Mouse (Mus musculus): ENCODE results near the gene Adam12. TPM values are rescaled to one million over a fixed set of nuclear protein-coding genes. Genes with fewer than 3 reads are reported as not detected.
"Not testable (repeated sequence)": the region's sequence is repeated elsewhere in the genome, so short reads cannot be mapped to it uniquely, and the experiment has no call there.

Adam12 gene
- polyA plus RNA-seq, 1 experiment from 2014 or later: 1.2 TPM

DNA sequence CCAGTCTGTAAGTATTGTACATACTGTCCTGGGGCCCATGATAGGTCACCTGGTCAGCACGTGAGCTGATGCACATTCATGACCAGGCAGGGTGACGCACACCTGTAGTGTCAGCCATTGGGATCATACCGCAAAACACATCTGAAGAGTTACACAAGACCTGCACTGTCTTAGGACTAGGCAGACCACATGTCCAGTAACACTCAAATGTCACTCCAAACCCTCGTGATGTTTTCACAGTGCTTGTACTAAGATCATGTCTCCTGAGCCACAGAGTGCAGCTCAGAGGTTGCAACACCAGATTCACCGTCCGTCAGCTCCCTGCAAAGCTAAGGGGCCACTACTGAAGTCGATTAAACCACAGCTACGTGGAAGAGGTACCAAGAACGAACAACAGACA lies 340.6 kb downstream of the Adam12 start:
- no peak overlapping the region for H3K27ac ChIP-seq (replicated peaks)
- no peak overlapping the region for H3K4me3 ChIP-seq (replicated peaks)
- H3K4me1 ChIP-seq (replicated peaks): no peaks in the 10 kb centered on the region
- no peaks in the 10 kb centered on the region for H3K27me3 ChIP-seq
- no peak for ATAC-seq (ENCODE audit: insufficient read depth)
- H3K9me3 ChIP-seq (replicated peaks): no peaks in the 10 kb centered on the region
- H3K9ac ChIP-seq: no peak overlapping the region
- WGBS (ENCODE audit: insufficient replicate concordance): 71% methylated on average over 9 of the region's 9 CpGs
- no peak overlapping the region for H3K4me2 ChIP-seq
- no peaks in the 10 kb centered on the region for H3K36me3 ChIP-seq (replicated peaks)

DNA sequence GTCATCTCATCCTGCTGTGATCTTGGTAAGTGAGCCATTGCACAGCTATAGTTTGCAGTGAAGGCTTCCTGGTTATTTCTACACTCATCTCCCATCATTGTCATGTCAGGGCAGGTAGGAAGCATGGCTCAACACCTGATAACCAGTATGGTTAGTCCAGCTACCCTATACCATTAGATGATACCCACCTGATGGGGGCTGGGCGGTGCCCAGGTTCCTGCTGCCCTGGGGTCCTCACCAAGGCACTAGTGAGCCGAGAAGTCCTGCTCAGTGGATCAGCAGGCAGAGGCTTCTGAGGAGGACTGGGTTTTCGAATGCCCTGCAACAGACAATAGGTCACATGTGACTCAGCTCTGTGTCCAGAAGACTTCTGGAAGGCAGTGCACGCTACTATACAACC lies 342.0 kb downstream of the Adam12 start:
- 54% methylated on average over 4 of the region's 4 CpGs for WGBS (ENCODE audit: insufficient replicate concordance)
- H3K4me3 ChIP-seq (replicated peaks): no peak overlapping the region
- H3K9ac ChIP-seq: no peak overlapping the region
- no peak for ATAC-seq (ENCODE audit: insufficient read depth)
- H3K27me3 ChIP-seq: no peaks in the 10 kb centered on the region
- H3K36me3 ChIP-seq (replicated peaks): no peaks in the 10 kb centered on the region
- no peaks in the 10 kb centered on the region for H3K9me3 ChIP-seq (replicated peaks)
- no peak overlapping the region for H3K4me2 ChIP-seq
- no peaks in the 10 kb centered on the region for H3K4me1 ChIP-seq (replicated peaks)
- H3K27ac ChIP-seq (replicated peaks): no peak overlapping the region

- Histone ChIP-seq H3K27ac (replicated peaks) (no peak overlapping the region), H3K27me3 (no peaks in the 10 kb centered on the region), H3K4me3 (replicated peaks) (no peak overlapping the region), H3K36me3 (replicated peaks) (no peaks in the 10 kb centered on the region), H3K9me3 (replicated peaks) (no peaks in the 10 kb centered on the region), H3K9ac (no peak overlapping the region), H3K4me1 (replicated peaks) (no peaks in the 10 kb centered on the region), H3K4me2 (no peak overlapping the region)
- no peak for ATAC-seq (ENCODE audit: insufficient read depth)
- 60% methylated on average over 19 of the region's 19 CpGs for WGBS (ENCODE audit: insufficient replicate concordance)
Observed at GRCm38 (mm10) chr7:133888926-133889920, 342.7 kb downstream of the Adam12 start.

GRCm38 (mm10) chr7:133884759-133885431 lies 347.1 kb downstream of the Adam12 start:
- WGBS (ENCODE audit: insufficient replicate concordance): 56% methylated on average over 5 of the region's 9 CpGs

GRCm38 (mm10) chr7:133879761-133880160 lies 352.2 kb downstream of the Adam12 start:
- H3K9me3 ChIP-seq (replicated peaks): no peaks in the 10 kb centered on the region
- no peak overlapping the region for H3K4me2 ChIP-seq
- H3K4me1 ChIP-seq (replicated peaks): no peaks in the 10 kb centered on the region
- H3K27me3 ChIP-seq: no peaks in the 10 kb centered on the region
- ATAC-seq (ENCODE audit: insufficient read depth): no peak
- WGBS (ENCODE audit: insufficient replicate concordance): 72% methylated on average over 8 of the region's 8 CpGs
- no peaks in the 10 kb centered on the region for H3K36me3 ChIP-seq (replicated peaks)
- H3K27ac ChIP-seq (replicated peaks): no peak overlapping the region
- no peak overlapping the region for H3K9ac ChIP-seq
- H3K4me3 ChIP-seq (replicated peaks): no peak overlapping the region

More at GRCm38 (mm10) chr7:133884759-133885431, 347.1 kb downstream of the Adam12 start:
- H3K27me3 ChIP-seq; H3K9ac ChIP-seq; H3K4me2 ChIP-seq; H3K4me1 ChIP-seq (replicated peaks); H3K36me3 ChIP-seq (replicated peaks); H3K4me3 ChIP-seq (replicated peaks); ATAC-seq (ENCODE audit: insufficient read depth); H3K9me3 ChIP-seq (replicated peaks); H3K27ac ChIP-seq (replicated peaks): not testable (repeated sequence)

DNA sequence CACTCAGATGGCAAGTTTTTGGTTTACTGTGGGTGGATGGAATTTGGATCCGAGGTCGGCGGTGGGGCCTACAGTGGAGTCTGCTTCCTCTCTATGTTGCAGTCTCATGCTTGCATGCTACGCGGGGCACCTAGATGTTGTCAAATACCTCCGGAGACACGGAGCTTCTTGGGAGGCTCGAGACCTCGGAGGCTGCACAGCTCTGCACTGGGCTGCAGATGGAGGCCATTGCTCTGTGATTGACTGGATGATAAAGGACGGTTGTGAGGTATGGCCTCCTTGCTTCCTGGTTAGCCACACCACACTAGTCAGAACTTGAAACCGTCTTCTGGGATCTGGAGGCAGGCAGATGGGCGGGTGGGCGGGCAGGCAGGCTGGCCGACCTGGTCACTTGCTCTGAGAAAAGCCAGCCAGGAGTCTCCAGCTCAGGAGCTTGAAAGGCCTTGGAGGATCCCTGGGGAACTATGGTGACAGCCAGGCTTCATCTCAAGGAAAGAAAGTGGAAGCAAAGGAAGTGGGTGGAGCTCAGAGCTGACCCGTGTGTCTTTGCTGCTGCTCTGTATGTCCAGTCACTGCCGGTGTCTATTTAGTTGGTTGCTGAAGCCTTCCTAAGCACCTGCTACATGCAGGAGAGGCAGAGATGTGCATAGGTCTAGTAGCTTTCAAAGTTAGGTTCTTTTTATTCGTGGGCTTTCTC lies 355.2 kb downstream of the Adam12 start:
- Histone ChIP-seq H3K9ac (no peak overlapping the region), H3K9me3 (replicated peaks) (no peaks in the 10 kb centered on the region), H3K4me1 (replicated peaks) (no peaks in the 10 kb centered on the region), H3K4me2 (no peak overlapping the region), H3K36me3 (replicated peaks) (no peaks in the 10 kb centered on the region), H3K4me3 (replicated peaks) (no peak overlapping the region), H3K27ac (replicated peaks) (no peak overlapping the region), H3K27me3 (no peaks in the 10 kb centered on the region)
- WGBS (ENCODE audit: insufficient replicate concordance): 59% methylated on average over 17 of the region's 17 CpGs
- no peak for ATAC-seq (ENCODE audit: insufficient read depth)

GRCm38 (mm10) chr7:133876139-133876538 lies 355.8 kb downstream of the Adam12 start:
- H3K4me1 ChIP-seq (replicated peaks): no peaks in the 10 kb centered on the region
- no peak overlapping the region for H3K9ac ChIP-seq
- no peaks in the 10 kb centered on the region for H3K9me3 ChIP-seq (replicated peaks)
- H3K4me2 ChIP-seq: no peak overlapping the region
- no peaks in the 10 kb centered on the region for H3K27me3 ChIP-seq
- H3K4me3 ChIP-seq (replicated peaks): no peak overlapping the region
- WGBS (ENCODE audit: insufficient replicate concordance): 60% methylated on average over 3 of the region's 3 CpGs
- H3K36me3 ChIP-seq (replicated peaks): no peaks in the 10 kb centered on the region
- H3K27ac ChIP-seq (replicated peaks): no peak overlapping the region
- no peak for ATAC-seq (ENCODE audit: insufficient read depth)

DNA sequence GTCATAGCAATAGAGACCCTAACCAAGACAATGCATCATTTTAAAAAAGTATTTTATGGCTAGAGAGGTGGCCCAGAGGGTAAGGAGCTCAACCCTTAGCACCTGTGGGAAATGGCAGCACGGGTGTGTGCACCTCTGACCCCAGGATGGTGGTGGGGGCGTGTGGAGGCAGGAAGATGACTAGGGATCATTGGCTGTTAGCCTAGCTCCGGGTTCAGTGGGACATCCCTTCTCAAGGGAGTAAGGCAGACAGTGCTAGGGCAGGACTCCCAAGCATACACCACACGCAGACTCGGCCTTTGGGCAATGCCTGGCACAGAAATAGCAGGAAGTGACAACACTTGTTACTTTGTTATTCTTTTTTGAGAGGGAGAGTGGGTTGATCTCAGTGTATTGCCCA lies 359.2 kb downstream of the Adam12 start:
- ATAC-seq (ENCODE audit: insufficient read depth): no peak
- Histone ChIP-seq H3K4me2 (no peak overlapping the region), H3K27me3 (no peaks in the 10 kb centered on the region), H3K9ac (no peak overlapping the region), H3K9me3 (replicated peaks) (no peaks in the 10 kb centered on the region), H3K36me3 (replicated peaks) (no peaks in the 10 kb centered on the region), H3K4me3 (replicated peaks) (no peak overlapping the region), H3K4me1 (replicated peaks) (no peaks in the 10 kb centered on the region), H3K27ac (replicated peaks) (no peak overlapping the region)
- 57% methylated on average over 5 of the region's 5 CpGs for WGBS (ENCODE audit: insufficient replicate concordance)

GRCm38 (mm10) chr7:133870265-133870664 lies 361.7 kb downstream of the Adam12 start:
- no peaks in the 10 kb centered on the region for H3K9me3 ChIP-seq (replicated peaks)
- H3K36me3 ChIP-seq (replicated peaks): no peaks in the 10 kb centered on the region
- H3K4me1 ChIP-seq (replicated peaks): no peaks in the 10 kb centered on the region
- WGBS (ENCODE audit: insufficient replicate concordance): 42% methylated on average over 4 of the region's 4 CpGs
- no peak overlapping the region for H3K4me2 ChIP-seq
- H3K27ac ChIP-seq (replicated peaks): no peak overlapping the region
- H3K4me3 ChIP-seq (replicated peaks): no peak overlapping the region
- H3K9ac ChIP-seq: no peak overlapping the region
- no peaks in the 10 kb centered on the region for H3K27me3 ChIP-seq
- ATAC-seq (ENCODE audit: insufficient read depth): no peak

DNA sequence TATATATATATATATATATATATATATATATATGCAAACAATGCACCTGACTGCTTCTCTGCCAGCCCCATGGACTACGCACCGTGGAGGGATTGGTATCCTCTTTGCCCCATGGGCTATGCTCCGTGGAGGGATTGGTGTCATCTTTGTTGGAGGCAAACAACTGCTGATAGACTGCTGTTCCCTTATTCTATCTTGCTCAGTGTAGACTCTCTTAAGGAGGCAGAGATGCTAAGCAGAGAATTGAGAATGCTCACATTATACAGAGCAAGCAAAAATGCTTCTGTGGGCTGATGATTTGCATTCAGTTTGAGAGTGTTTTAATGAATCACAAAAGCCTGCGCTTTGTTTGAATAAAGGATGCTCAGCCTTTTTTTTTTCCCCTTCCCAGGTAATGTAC lies 368.3 kb downstream of the Adam12 start:
- 75% methylated on average over 4 of the region's 4 CpGs for WGBS (ENCODE audit: insufficient replicate concordance)
- H3K36me3 ChIP-seq (replicated peaks): no peaks in the 10 kb centered on the region
- H3K4me2 ChIP-seq: no peak overlapping the region

DNA sequence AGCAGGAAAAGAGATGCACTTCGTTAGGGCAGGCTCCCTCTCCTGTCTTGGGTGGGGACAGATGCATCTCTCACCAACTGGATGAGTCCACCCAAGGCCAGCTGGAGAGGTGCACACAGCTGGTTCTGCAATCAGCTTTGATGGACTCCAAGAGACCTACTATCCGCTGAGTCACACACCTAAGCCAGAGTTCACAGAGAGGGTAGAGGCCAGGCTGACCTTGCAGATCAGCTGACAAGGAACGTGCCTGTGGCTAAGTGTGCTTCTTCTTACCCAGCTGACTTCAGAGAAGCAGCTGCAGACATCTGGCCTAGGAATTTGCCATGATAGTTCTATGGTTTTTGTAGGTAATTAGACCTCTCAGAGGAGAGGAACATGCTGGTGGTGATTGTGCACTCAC lies 368.8 kb downstream of the Adam12 start:
- Histone ChIP-seq H3K27ac (replicated peaks) (no peak overlapping the region), H3K27me3 (no peaks in the 10 kb centered on the region), H3K36me3 (replicated peaks) (no peaks in the 10 kb centered on the region), H3K4me3 (replicated peaks) (no peak overlapping the region), H3K9me3 (replicated peaks) (no peaks in the 10 kb centered on the region), H3K9ac (no peak overlapping the region), H3K4me2 (no peak overlapping the region), H3K4me1 (replicated peaks) (no peaks in the 10 kb centered on the region)
- WGBS (ENCODE audit: insufficient replicate concordance): 51% methylated on average over 3 of the region's 3 CpGs
- no peak for ATAC-seq (ENCODE audit: insufficient read depth)

More for the DNA sequence above, 368.3 kb downstream of the Adam12 start:
- no peak for ATAC-seq (ENCODE audit: insufficient read depth)
- Histone ChIP-seq H3K27me3 (no peaks in the 10 kb centered on the region), H3K4me1 (replicated peaks) (no peaks in the 10 kb centered on the region), H3K4me3 (replicated peaks) (no peak overlapping the region), H3K27ac (replicated peaks) (no peak overlapping the region), H3K9me3 (replicated peaks) (no peaks in the 10 kb centered on the region), H3K9ac (no peak overlapping the region)
